Mouse (Mus musculus): ENCODE results near the gene Gipc3. TPM values are rescaled to one million over a fixed set of nuclear protein-coding genes. Genes with fewer than 3 reads are reported as not detected.

The Gipc3 gene
- polyA plus RNA-seq, 1 experiment from 2014 or later, result not detected

DNA sequence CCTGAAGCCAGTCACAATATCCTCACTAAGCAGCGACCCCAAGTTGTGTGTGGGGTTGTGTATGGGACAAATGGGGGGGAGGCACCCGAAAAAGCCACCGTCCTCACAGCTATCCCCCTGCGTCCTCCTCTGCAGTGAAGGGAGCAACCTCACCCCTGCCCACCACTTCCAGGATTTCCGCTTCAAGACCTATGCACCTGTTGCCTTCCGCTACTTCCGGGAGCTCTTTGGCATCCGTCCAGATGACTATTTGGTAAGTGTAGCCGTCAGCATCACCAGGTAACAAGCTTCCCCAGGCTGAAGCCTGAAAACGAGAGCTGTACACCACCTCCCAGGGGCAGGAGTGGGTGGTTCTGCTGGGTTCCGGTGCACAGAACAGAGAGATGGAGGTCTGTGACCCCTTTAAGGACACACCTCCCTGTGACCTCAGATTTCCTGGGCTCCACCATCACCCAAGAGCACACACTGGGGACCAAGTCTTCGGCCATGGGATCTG is 36.8 kb downstream of the Gipc3 start:
- Histone ChIP-seq H3K9me3 (ENCODE audit: control insufficient read depth, low read length) (no peaks in the 10 kb centered on the region), H3K27me3 (ENCODE audit: control insufficient read depth, insufficient read depth, low read length) (no peaks in the 10 kb centered on the region), H3K4me2 (ENCODE audit: low read depth, low read length, severe bottlenecking) (no peak overlapping the region), H3K4me3 (ENCODE audit: low read depth, low read length) (no peak overlapping the region), H3K9ac (ENCODE audit: low read length) (no peak overlapping the region), H3K27ac (ENCODE audit: low read depth, low read length) (no peak overlapping the region), H3K4me1 (replicated peaks; ENCODE audit: control insufficient read depth, insufficient read depth, low read length) (no peaks in the 10 kb centered on the region; the same call in 1 of the 2 replicates), H3K36me3 (ENCODE audit: control insufficient read depth, insufficient read depth, low read length) (peaks cover 17% of the 10 kb centered on the region)
- 96% methylated on average over 12 of the region's 12 CpGs for WGBS
- ATAC-seq (replicated peaks; ENCODE audit: low FRiP score) (no peak), DNase-seq (ENCODE audit: low spot score) (no peak)

DNA sequence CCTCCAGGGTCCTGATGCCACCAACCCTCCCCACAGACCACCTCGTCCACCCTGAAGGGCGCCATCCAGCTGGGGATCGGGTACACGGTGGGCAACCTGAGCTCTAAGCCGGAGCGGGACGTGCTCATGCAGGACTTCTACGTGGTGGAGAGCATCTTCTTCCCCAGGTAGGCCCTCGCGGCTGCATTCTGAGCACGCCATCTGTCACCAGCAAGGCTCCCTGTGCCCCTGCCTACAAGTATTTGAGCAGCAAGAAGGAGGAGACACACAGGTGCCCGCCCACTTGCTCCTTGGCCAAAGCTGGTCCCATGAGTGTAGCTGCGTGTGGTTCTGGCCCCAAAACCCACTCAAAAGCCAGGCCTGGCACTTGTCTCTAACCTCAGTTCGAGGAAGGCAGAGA is 37.4 kb downstream of the Gipc3 start:
- ATAC-seq (replicated peaks; ENCODE audit: low FRiP score) (no peak), DNase-seq (ENCODE audit: low spot score) (no peak)
- Histone ChIP-seq H3K27me3 (ENCODE audit: control insufficient read depth, insufficient read depth, low read length) (no peaks in the 10 kb centered on the region), H3K9me3 (ENCODE audit: control insufficient read depth, low read length) (no peaks in the 10 kb centered on the region), H3K36me3 (ENCODE audit: control insufficient read depth, insufficient read depth, low read length) (peaks cover 17% of the 10 kb centered on the region), H3K27ac (ENCODE audit: low read depth, low read length) (no peak overlapping the region), H3K9ac (ENCODE audit: low read length) (no peak overlapping the region), H3K4me1 (replicated peaks; ENCODE audit: control insufficient read depth, insufficient read depth, low read length) (no peaks in the 10 kb centered on the region; the same call in 1 of the 2 replicates), H3K4me3 (ENCODE audit: low read depth, low read length) (no peak overlapping the region), H3K4me2 (ENCODE audit: low read depth, low read length, severe bottlenecking) (no peak overlapping the region)
- 96% methylated on average over 14 of the region's 14 CpGs for WGBS

DNA sequence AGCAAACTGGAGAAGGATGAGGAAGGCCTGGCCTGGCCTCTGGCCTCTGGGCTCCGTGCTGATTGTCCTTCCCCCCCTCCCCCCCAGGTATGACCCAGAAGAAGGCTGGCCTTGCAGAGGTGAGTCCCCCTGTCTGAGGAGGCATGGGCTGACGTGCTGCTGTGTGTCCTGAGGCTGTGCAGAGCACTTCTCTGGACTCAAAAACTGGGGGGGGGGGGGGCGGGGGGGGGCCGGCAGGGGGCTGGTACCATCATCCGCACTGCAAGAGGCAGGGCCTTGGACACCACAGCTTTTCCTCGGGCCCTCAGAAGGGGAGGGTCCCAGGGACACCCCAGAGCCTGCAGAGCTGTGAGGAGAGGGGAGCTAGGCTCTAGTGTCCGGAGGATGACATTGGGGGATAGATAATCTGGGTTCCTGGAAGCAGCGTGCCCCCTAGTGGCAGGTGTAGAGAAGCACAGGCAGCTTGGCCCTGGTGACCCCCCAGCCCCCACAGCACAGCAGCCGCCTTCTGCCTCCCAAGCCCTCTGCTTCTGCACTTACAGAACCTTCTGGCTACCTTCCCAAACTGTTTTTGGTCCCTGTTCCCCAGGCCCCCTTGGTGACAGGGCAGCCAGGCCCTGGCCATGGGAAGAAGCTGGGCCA is 38.3 kb downstream of the Gipc3 start:
- DNase-seq (ENCODE audit: low spot score) (peak; percentile 77), ATAC-seq (replicated peaks; ENCODE audit: low FRiP score) (peak; percentile 61; the same call in 1 of the 2 replicates)
- H3K9ac ChIP-seq (ENCODE audit: low read length), result no peak overlapping the region; the same call in 1 of the 2 replicates
- H3K27me3 ChIP-seq (ENCODE audit: control insufficient read depth, insufficient read depth, low read length), result no peaks in the 10 kb centered on the region
- no peaks in the 10 kb centered on the region; the same call in 1 of the 2 replicates for H3K4me1 ChIP-seq (replicated peaks; ENCODE audit: control insufficient read depth, insufficient read depth, low read length)
- WGBS, result 31% methylated on average over 6 of the region's 9 CpGs
- H3K36me3 ChIP-seq (ENCODE audit: control insufficient read depth, insufficient read depth, low read length), result peaks cover 17% of the 10 kb centered on the region
- H3K27ac ChIP-seq (ENCODE audit: low read depth, low read length), result no peak overlapping the region
- H3K4me2 ChIP-seq (ENCODE audit: low read depth, low read length, severe bottlenecking), result no peak overlapping the region
- H3K9me3 ChIP-seq (ENCODE audit: control insufficient read depth, low read length), result no peaks in the 10 kb centered on the region
- no peak overlapping the region for H3K4me3 ChIP-seq (ENCODE audit: low read depth, low read length)

DNA sequence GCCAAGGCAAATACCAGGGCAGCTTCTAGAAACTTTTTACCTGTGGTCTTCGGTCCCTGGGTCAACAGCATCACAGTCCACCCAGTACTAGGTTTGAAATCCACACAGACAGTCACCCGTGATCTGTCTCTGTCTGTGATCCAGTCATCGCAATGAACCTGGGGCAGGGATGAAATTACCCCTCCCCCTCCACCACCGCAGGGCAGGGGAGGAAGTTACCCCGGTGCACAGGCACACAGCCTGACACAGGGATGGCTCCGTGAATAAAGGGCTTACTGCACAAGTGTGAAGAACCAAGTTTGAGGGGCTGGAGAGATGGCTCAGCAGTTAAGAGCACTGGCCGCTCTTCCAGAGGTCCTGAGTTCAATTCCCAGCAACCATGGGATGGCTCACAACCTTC is 39.3 kb downstream of the Gipc3 start:
- Histone ChIP-seq H3K36me3 (ENCODE audit: control insufficient read depth, insufficient read depth, low read length) (peaks cover 13% of the 10 kb centered on the region), H3K4me1 (replicated peaks; ENCODE audit: control insufficient read depth, insufficient read depth, low read length) (no peaks in the 10 kb centered on the region; the same call in 1 of the 2 replicates), H3K4me3 (ENCODE audit: low read depth, low read length) (no peak overlapping the region), H3K4me2 (ENCODE audit: low read depth, low read length, severe bottlenecking) (no peak overlapping the region), H3K27me3 (ENCODE audit: control insufficient read depth, insufficient read depth, low read length) (no peaks in the 10 kb centered on the region), H3K27ac (ENCODE audit: low read depth, low read length) (no peak overlapping the region), H3K9ac (ENCODE audit: low read length) (no peak overlapping the region), H3K9me3 (ENCODE audit: control insufficient read depth, low read length) (no peaks in the 10 kb centered on the region)
- DNase-seq (ENCODE audit: low spot score), result no peak
- WGBS, result 83% methylated on average over 7 of the region's 7 CpGs
- ATAC-seq (replicated peaks; ENCODE audit: low FRiP score), result no peak

DNA sequence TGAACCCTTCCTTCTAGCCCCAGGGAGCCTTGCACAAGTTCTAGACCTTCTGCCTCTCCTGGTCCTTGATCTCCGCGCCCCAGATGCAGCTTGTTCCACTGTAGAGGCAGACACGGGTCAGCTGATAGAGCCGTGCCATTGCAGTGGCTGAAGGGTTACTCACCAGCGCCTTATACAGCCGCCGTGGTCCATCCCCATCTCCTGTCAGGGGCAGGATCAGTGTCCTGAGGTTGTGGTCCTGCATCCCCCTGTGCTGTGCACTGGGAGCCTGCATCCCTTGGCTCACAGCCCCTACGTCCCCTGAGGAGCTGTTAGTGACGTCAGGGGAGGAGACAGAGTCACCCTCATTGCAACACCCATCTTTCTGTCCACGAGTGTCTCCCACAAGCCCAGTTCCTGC is 39.8 kb downstream of the Gipc3 start:
- H3K9me3 ChIP-seq (ENCODE audit: control insufficient read depth, low read length), result no peaks in the 10 kb centered on the region
- H3K4me2 ChIP-seq (ENCODE audit: low read depth, low read length, severe bottlenecking), result no peak overlapping the region
- DNase-seq (ENCODE audit: low spot score) (no peak), ATAC-seq (replicated peaks; ENCODE audit: low FRiP score) (no peak)
- no peak overlapping the region for H3K4me3 ChIP-seq (ENCODE audit: low read depth, low read length)
- peaks cover 13% of the 10 kb centered on the region for H3K36me3 ChIP-seq (ENCODE audit: control insufficient read depth, insufficient read depth, low read length)
- no peak overlapping the region for H3K27ac ChIP-seq (ENCODE audit: low read depth, low read length)
- H3K4me1 ChIP-seq (replicated peaks; ENCODE audit: control insufficient read depth, insufficient read depth, low read length), result no peaks in the 10 kb centered on the region; the same call in 1 of the 2 replicates
- H3K27me3 ChIP-seq (ENCODE audit: control insufficient read depth, insufficient read depth, low read length), result no peaks in the 10 kb centered on the region
- 78% methylated on average over 10 of the region's 10 CpGs for WGBS
- H3K9ac ChIP-seq (ENCODE audit: low read length), result no peak overlapping the region

DNA sequence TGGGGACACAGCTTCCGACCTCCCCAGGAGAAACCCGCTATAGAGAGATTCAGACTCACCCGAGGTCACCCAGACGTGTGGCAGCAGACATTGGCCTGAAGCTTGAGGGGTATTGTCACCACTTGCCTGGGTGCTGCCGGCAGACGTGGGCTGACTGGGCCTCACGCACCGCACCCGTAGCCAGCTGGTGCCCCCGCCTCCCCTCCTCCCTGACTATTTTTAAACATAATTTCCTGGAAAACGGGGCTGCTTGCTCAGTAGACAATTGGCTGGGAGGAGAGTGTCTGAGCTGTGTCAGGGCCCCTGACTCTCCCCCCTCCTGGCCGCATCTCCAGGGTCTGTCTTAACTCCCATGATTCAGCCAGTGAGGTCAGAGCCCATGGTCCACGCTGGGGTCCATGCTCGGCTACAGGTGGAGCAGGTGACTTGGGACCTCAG is 40.3 kb downstream of the Gipc3 start:
- ATAC-seq (replicated peaks; ENCODE audit: low FRiP score) (no peak), DNase-seq (ENCODE audit: low spot score) (no peak)
- no peaks in the 10 kb centered on the region for H3K9me3 ChIP-seq (ENCODE audit: control insufficient read depth, low read length)
- no peaks in the 10 kb centered on the region for H3K27me3 ChIP-seq (ENCODE audit: control insufficient read depth, insufficient read depth, low read length)
- H3K27ac ChIP-seq (ENCODE audit: low read depth, low read length), result no peak overlapping the region
- WGBS, result 82% methylated on average over 14 of the region's 14 CpGs
- H3K4me1 ChIP-seq (replicated peaks; ENCODE audit: control insufficient read depth, insufficient read depth, low read length), result no peaks in the 10 kb centered on the region; the same call in 1 of the 2 replicates
- no peak overlapping the region for H3K9ac ChIP-seq (ENCODE audit: low read length)
- H3K4me3 ChIP-seq (ENCODE audit: low read depth, low read length), result no peak overlapping the region
- peaks cover 8% of the 10 kb centered on the region; the same call in 1 of the 2 replicates for H3K36me3 ChIP-seq (ENCODE audit: control insufficient read depth, insufficient read depth, low read length)
- H3K4me2 ChIP-seq (ENCODE audit: low read depth, low read length, severe bottlenecking), result no peak overlapping the region

DNA sequence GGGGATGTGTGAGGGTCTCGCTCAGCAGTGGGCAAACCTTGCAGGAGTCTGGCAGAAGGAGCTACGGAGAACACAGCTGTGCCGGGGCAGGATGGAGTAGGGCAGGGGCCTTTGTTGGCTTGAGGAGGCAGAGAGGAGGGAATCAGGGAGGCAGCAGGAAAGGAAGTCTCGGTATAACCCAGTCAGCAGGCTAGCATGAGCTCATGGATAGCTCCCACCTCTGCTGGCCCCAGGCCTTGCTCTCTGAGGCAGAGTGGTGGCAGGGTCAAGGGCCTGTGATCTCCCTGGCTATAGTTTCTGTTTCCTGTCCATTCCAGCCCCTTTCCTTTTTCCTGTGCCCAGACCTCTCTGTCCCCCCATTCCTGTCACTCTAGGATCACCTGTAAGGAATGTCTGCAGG is 40.8 kb downstream of the Gipc3 start:
- H3K36me3 ChIP-seq (ENCODE audit: control insufficient read depth, insufficient read depth, low read length), result peaks cover 5% of the 10 kb centered on the region; the same call in 1 of the 2 replicates
- WGBS, result 76% methylated on average over 4 of the region's 4 CpGs
- H3K4me1 ChIP-seq (replicated peaks; ENCODE audit: control insufficient read depth, insufficient read depth, low read length), result peaks cover under 1% of the 10 kb centered on the region; the same call in 1 of the 2 replicates
- H3K9me3 ChIP-seq (ENCODE audit: control insufficient read depth, low read length), result no peaks in the 10 kb centered on the region
- no peak overlapping the region for H3K4me3 ChIP-seq (ENCODE audit: low read depth, low read length)
- ATAC-seq (replicated peaks; ENCODE audit: low FRiP score), result no peak
- no peak overlapping the region for H3K27ac ChIP-seq (ENCODE audit: low read depth, low read length)
- H3K4me2 ChIP-seq (ENCODE audit: low read depth, low read length, severe bottlenecking), result no peak overlapping the region
- DNase-seq (ENCODE audit: low spot score), result no peak
- H3K27me3 ChIP-seq (ENCODE audit: control insufficient read depth, insufficient read depth, low read length), result no peaks in the 10 kb centered on the region
- H3K9ac ChIP-seq (ENCODE audit: low read length), result 0 out of 2 replicates have a peak overlapping the region, but pooled peaks have one; percentile 6

DNA sequence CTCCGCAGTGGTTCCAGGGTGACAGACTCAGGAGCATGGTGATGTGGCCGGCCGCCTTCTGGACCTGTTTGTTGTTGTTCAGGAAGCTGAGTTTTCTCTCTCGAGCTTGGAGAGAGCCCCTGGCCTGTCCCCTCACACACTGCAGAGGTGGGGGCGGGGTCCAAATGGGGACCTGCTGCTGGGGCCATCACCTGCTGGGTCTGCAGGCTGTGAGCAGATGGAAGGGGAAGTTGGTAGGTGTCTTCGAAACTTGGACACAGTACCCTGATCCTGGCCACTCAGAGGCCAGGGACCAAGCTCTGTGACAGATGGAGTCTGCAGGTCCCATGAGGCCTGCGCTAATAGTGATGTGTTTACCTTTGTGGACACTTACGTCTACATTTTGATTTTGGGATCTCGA is 41.7 kb downstream of the Gipc3 start:
- no peak for ATAC-seq (replicated peaks; ENCODE audit: low FRiP score)
- no peak overlapping the region for H3K27ac ChIP-seq (ENCODE audit: low read depth, low read length)
- H3K9me3 ChIP-seq (ENCODE audit: control insufficient read depth, low read length), result no peaks in the 10 kb centered on the region
- H3K4me1 ChIP-seq (replicated peaks; ENCODE audit: control insufficient read depth, insufficient read depth, low read length), result peaks cover 2% of the 10 kb centered on the region; the same call in 1 of the 2 replicates
- no peak overlapping the region for H3K9ac ChIP-seq (ENCODE audit: low read length)
- no peak for DNase-seq (ENCODE audit: low spot score)
- H3K4me2 ChIP-seq (ENCODE audit: low read depth, low read length, severe bottlenecking), result no peak overlapping the region
- no peak overlapping the region for H3K4me3 ChIP-seq (ENCODE audit: low read depth, low read length)
- H3K36me3 ChIP-seq (ENCODE audit: control insufficient read depth, insufficient read depth, low read length), result no peaks in the 10 kb centered on the region
- H3K27me3 ChIP-seq (ENCODE audit: control insufficient read depth, insufficient read depth, low read length), result no peaks in the 10 kb centered on the region
- 85% methylated on average over 9 of the region's 9 CpGs for WGBS

All from forebrain, embryonic 11.5 days (tissue).